Mouse (Mus musculus) E14TG2a.4 (cell line): Measurements from ENCODE around the gene Mael.

ENCODE experiments used
- CTCF ChIP-seq: conservative IDR thresholded peaks from 2 replicates; pipeline ENCODE4 v1.5.1; 2014; ENCODE audit warnings: low read length
- NANOG ChIP-seq: IDR thresholded peaks from 2 replicates; pipeline ENCODE4 v1.6.1; 2014; ENCODE audit warnings: borderline replicate concordance, low read length, mixed read lengths
- POU5F1 ChIP-seq: IDR thresholded peaks from 2 replicates; pipeline ENCODE4 v1.6.1; 2014; ENCODE audit warnings: low read length, borderline replicate concordance

GRCm38 (mm10) chr1:166184391-166185229, 53.9 kb downstream of the Mael start:
- TF ChIP-seq CTCF (no peak), POU5F1 (no peak), NANOG (no peak)
